Mouse (Mus musculus) left cerebral cortex, postnatal 10 days (tissue): ENCODE measurements around the gene Hnf1a. TPM values are rescaled to one million over a fixed set of nuclear protein-coding genes. Genes with fewer than 3 reads are reported as not detected.
"Not testable (repeated sequence)": the region's sequence is repeated elsewhere in the genome, so short reads cannot be mapped to it uniquely, and the experiment has no call there.

ENCODE experiments used
- DNase-seq, 2 experiments: peaks; one replicate each; pipeline ENCODE4 v3.0.0; 2021 to 2022; ENCODE audit warnings: low spot score in 2 of 2, mixed read lengths in 1 of 2; ENCODE audit errors: extremely low spot score in 1 of 2
- intact Hi-C: fragments of 180-260 bp; cut with DNase I; formaldehyde crosslinking; loops from one replicate; pipeline ENCODE4 v1.15.1; 2025
- total RNA-seq, 2 experiments: library from RNA; stranded (reverse); gene quantifications; 2 replicates each; pipeline ENCODE4 v1.2.3; 2021

The Hnf1a gene
- total RNA-seq, 2 experiments from 2014 or later = not detected

DNA sequence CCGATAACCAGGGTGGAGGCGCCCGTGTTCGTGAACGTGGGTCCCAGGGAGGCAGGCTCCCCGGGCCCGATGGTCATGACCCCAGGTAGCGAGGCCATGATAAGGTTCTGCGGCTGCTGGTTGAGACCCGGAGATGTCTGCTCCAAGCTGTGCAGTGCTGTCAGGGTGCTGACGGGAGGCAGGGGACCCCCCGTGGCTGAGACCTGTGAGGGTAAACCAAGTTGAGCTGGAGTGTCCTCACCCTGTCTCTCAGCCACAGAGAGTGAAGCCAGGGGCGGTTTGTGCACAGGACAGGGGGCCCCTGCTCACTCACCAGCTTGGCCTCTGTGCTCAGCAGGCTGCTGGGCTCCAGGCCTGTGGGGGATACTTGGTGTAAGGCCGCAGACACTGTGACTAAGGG is 17.6 kb downstream of the Hnf1a start:
- DNase-seq = no peak

DNA sequence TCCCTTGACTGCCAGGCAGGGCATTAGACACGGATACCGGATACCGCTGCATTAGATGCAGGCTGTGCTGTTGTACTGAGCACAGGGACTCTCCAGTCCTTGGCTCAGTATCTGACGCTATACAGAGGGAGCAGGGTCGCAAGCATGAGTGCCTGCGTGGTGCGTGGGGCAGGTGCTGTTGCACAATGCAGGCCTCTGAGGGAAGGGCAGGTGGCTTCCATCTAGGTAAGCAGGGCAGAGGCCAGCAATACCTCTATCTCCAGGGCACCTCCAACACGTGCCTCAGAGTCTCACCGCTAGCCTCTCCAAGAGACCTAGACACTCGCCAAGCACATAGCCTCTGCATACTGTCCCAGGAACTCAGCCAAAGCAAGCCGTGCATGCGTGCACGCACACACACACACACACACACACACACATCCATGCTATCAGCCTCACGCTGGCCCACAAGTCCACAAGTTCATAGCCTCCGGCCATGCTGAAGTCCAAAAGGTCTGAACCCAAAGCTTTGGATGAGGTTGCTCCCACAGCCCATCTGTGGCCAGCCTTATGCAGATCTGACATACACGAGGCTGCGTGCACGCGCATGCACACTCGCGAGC is 19.5 kb downstream of the Hnf1a start:
- DNase-seq = no peak

More for the DNA sequence above, 17.6 kb downstream of the Hnf1a start:
- intact Hi-C loops = no loop called here

DNA sequence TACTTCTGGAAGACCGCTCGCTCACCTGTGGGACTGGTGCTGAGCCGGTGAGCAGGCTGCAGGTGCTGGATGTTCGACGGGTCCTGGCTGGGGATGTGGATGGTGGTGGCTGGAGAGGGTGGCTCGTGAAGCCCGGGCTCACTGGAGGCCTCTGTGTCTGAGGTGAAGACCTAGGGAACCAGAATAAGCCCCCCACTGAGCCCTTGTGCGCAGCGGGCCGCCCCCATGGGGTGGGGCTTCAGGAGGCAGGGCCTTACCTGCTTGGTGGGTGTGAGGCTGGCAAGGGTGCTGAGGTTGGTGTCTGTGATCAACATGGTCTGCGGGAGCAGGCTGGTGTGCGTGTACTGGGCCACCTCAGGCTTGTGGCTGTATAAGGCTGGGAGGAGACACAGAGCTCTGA is 20.2 kb downstream of the Hnf1a start:
- intact Hi-C loops = no loop called here
- no peak for DNase-seq

More for the DNA sequence above, 19.5 kb downstream of the Hnf1a start:
- intact Hi-C loops = no loop called here

DNA sequence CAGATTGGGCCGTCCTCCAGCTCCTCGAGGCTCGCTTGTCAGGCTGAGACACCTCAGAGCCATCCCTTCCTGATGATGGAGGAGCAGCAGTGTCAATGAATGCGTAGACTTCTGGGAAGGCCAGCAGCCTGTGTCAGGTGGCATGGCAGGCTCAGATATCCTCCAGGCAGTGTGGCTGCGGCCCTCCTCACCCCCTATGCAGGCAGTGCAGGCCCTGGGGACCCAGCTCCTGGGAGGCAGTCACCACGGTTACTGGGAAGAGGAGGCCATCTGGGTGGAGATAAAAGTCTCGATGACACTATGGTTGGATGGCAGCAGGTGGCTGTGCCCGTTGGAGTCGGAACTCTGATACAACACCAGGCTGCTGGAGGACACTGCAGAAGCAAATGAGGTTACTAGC is 21.1 kb downstream of the Hnf1a start:
- intact Hi-C loops = no loop called here
- no peak for DNase-seq

DNA sequence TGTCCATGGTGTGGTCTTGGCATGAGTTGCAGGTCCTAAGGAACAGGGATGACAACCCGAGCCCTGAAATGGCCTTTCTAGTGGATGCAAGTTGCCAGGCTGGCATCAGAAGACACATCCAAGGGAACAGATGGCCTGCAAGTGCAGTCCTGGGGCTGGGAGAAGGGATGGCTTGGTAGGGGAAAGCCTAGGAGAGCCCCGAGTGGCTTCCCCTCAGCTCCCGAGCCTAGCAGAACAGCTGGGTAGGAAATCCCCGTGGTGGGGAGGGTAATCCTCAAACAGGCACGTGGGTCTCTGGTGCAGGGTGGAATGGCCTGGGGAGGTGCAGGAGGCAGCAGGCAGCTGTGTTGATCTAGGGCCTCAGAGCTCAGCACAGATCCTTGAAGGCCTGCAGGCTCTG is 21.6 kb downstream of the Hnf1a start:
- DNase-seq = no peak
- intact Hi-C loops = no loop called here

DNA sequence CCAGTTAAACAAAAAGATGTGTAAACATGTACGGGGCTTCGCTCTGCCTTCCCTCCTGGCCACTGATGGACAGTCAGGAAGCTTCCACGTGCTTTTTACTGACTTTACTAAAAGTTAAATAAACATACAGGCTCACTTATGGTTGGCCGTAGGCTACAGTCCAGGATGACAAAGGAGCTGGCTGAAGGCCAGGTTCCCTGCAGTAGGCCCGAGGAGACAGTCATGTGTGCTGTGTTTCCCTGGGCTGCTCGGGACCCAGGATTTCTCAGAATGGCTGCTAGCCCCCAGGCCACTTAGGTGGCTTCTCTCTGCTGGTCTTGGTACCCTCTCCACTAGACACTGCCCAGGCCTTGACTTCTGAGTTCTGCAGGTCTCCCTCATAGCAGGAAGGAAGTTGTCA is 22.0 kb downstream of the Hnf1a start:
- peak in 1 of 2 experiments; percentile 83 for DNase-seq
- intact Hi-C loops = no loop called here

DNA sequence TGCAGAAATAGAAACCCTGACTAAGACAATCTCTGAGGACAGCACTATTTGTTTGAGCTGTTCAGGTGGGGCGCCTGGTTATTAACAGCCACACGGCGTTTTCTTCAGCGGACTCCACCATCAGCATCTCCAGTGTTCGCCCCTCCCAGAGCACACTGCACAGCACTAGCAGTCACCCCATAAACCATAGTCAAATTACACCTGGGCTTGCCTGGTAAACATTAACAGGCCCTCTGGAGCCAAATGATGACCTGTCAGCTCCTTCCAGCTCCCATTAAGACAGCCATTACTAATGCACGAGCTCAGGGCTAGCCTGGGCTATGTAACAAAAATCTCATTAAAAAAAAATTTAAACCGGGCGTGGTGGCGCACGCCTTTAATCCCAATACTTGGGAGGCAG is 25.8 kb downstream of the Hnf1a start:
- DNase-seq = no peak
- intact Hi-C loops = no loop called here

DNA sequence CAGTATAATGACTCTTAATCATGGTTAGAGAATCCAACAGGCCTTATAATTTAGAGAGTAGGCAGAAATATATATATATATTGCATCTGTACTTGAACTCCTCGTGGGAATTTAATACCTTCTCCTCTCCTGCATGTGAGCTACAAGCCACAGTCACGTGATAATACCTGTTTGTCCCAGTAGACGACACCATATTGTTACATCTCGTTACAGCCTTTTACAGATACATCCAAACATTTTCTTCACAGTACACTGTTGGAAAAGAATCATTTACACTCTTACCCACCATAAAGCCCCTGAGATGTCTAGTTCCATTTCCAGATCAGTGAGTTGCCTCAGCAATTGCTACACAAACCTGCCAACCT is 28.1 kb downstream of the Hnf1a start:
- DNase-seq = no peak
- intact Hi-C loops = no loop called here

DNA sequence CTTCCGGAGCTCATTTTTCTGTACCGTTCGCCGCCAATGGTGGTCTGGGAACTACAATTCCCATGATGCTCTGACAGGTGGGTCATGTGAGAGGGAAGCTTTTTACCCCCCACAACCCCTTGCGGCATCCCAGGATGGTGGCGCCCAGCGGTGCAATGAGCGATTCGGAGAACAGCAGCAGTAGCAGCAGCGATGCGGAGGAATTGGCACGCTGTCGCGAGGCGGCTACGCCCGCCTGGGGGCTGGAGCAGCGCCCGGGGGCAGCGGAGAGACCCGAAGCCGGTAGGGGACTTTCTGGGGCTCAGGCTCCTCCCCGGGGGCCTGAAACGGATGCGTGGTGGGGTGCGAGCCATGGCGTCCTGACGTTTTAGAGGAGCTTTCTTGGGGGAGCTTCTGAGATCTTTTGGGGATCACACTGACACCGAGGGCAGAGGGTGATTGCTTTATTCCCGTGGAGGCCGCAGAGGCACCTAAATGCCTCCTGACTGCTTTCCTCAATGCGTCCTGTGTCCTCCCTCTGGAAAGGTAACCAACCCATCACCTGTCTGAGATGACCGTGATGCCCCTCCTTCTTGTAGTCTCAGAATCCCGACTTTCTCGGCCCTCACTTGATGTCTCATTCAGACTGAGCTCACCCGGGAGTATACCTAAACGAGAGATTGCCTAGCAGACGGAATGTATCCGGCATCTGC is 28.7 kb downstream of the Hnf1a start, which contains the start of gene 2210016L21Rik:
TSS of gene 2210016L21Rik (plus strand) at position 85 of the 692 bp plus-strand sequence.
- intact Hi-C loops = no loop called here
- DNase-seq = peak; percentile 87 to 91

DNA sequence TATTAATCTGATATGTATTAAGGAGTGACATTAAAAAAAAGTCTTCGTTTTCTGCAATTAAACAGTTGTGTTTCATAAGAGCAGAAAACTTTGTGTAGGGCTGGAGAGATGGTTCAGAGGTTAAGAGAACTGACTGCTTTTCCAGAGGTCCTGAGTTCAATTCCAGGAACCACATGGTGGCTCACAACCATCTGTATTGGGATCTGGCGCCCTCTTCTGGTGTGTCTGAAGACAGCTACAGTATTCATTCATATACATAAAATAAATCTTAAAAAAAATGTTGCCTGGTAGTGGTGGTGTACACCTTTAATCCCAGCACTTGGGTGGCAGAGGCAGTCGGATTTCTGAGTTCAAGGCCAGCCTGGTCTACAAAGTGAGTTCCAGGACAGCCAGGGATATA is 29.8 kb downstream of the Hnf1a start:
- intact Hi-C loops, DNase-seq: not testable (repeated sequence)

DNA sequence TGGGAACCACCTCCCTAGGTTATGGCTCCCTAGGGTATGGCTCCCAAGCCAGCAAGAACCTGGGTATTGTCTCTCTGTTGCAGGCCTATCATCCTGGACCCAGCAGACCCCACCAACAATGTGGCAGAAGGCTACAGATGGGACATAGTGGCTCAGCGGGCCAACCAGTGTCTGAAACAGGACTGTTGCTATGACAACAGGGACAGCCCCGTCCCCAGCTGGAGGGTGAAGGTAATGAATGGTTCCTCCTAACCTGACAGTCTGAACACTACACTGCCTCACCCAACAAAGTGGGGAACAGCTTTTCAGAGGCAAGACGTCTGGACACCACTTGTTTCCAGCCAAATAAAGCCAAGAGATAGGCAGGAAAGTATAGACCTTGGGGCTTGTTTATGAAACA is 35.1 kb downstream of the Hnf1a start:
- intact Hi-C loops = no loop called here

DNA sequence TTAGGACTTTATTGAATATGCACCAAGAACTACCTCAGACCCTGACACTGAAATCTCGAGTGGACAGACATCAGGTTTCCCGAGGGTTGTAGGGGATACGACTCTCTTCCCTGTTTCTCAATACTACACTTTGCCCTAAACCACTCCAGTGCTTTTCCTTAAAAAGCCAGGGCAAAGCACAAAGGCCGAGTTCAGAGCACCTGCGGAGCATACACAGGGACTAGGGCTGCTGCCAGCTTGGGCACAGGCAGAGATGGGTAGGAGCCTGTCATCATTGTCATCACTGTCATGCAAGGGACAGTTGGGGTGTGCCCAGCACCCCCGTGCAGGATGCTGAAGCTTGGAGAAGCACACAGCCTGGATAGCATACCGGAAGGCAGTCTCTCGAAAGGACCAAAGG is 37.7 kb downstream of the Hnf1a start:
- no peak for DNase-seq
- intact Hi-C loops = no loop called here

More for the DNA sequence above, 35.1 kb downstream of the Hnf1a start:
- DNase-seq = no peak

DNA sequence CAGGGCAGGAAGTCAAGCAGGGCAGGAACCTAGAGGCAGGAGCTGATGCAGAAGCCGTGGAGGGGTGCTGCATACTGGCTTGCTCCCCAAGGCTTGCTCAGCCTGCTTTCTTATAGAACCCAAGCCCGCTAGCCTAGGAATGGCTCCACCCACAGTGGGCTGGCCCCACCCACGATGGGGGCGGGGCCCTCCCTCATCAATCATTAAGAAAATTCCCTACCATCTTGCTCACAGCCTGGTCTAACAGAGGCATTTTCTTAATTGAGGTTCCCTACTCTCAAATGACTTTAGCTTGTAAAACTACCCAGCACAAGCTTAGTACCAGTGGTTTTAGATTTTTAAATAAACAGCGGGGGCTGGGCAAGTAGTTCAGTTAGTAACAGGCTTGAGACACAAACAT is 39.3 kb downstream of the Hnf1a start:
- no peak for DNase-seq
- intact Hi-C loops = no loop called here

DNA sequence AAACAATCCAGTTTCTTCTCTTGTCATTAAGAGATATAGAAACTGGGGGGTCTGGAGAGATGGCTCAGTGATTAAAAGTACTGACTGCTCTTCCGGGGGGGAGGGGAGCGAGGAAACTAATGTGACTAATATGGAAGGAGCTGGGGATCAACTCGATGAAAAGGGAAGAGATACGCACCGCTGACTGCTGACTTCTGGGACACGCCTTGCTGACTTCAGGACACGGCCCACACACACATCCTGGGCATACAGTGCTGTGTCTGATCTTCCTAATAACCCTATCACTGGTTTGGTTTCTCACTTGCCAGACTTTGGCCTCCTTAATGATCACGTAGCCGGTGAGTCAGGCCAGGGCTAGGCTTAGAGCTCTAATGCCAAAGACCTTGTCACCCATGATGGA is 44.1 kb downstream of the Hnf1a start:
- intact Hi-C loops = no loop called here
- no peak for DNase-seq

DNA sequence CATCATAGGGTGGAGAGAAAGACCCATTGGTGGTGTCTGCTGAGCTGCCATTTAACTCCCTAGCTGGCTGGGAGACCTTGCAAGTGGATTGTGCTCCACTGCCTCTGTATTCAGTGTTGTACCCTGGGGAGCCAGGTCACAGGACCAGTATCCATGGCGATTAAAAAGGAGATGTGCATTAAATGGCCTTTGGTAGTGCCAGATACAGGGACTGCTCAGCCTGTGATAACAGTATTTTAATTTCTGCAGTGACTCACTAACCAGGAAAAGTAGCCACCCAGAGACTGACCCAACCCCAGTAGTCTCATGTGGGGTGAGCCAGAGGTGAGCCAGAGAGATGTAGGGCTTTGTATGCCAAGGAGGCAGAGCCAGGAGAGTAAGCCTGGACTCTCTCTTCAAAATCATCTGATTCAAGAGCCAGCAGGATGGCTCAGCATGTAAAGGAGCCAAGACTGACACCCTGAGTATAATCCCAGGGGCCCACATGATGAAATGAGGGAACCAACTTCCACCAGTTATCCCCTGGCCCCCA is 44.7 kb downstream of the Hnf1a start:
- DNase-seq = no peak
- intact Hi-C loops = no loop called here

DNA sequence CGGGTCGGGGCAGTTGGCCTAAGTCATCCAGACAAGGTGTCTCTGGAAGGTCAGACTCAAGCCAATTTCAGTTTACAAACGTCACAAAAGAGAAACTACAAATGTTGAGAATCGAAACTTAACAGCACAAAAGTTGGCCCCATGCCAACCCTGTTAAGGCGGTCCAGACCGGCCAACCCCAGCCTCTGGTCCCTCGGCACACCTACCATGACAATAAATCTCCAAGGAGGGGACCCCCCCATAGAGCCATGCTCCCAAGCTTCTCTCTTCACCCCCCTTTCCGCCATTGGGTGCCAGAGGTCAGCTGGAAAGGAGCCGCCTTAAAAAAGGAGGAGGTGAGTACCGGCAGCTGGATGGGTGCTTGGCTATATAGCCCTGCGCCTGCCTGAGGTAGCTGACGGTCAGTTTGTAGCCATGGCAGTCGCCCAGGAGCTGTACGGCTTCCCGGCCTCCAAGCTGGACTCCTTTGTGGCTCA is 47.9 kb downstream of the Hnf1a start, which contains the start of gene Oasl1:
TSS of gene Oasl1 (plus strand) at position 243 of the 476 bp plus-strand sequence.
- peak in 1 of 2 experiments; percentile 57 for DNase-seq

DNA sequence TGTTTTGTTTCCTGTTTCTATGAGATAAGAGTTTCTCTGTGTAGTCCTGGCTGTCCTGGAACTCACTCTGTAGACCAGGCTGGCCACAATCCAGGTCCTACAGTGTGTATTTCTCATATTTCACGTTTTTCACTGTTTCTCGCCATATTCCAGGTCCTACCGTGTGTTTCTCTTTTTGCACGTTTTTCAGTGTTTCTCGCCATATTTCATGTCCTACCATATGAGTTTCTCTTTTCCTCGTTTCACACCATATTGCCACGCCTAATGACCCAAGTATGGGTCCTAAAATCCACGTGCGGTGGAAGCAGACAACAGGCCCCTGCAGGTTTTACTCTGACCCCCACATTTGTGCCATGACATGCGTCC is 48.5 kb downstream of the Hnf1a start:
- intact Hi-C loops = no loop called here
- DNase-seq = no peak

More for the DNA sequence above, 47.9 kb downstream of the Hnf1a start, which contains the start of gene Oasl1:
- intact Hi-C loops = no loop called here

DNA sequence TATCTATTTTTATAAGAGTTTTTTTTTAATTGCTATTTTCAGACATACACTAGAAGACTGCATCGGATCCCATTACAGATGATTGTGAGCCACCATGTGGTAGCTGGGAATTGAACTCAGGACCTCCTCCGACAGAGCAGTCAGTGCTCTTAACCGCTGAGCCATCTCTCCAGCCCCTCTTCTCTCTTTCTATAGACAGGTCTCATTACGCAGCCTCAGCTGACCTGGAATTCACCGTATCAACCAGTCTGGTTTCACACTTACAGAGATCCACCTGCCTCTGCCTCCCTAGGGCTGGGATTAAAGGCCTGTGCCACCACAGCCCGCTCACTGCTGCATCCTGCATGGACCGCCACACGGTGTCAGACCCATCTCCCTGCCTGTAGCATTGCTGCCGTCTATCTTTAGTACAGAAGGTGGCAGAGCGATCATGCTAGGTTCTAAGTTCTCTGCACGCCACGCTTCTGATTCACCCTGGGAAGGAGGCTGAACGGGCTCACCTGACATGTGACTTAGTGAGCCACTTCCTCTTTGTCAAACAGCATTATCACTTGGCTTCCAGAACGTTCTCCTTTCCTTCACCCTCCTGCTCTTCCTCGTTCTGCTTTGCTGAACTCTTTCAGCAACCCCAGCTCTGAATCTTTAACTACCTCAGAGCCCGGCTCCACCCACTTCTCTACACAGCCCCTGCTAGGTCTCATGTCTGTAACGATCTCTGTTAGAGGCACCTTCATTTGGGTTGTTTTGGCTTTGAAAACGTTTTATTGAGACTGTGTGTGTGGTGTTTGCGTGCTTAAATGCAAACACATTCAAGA is 49.1 kb downstream of the Hnf1a start:
- intact Hi-C loops = no loop called here
- DNase-seq = no peak

DNA sequence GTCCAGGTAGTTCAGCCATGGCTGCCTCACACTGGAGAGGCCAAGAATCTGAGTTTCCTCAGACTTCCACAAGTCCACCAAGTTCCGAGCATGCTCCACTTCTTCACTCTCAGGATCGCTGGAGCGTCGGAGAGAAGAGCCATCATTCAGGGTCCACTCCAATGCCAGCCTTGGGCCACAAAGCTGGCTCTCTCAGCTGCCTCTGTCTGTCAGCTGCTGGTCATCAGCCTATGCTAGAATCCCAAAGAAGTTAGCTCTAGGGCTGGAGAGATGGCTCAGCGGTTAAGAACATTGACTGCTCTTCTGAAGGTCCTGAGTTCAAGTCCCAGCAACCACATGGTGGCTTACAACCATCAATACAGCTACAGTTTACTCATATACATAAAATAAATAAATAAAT is 53.5 kb downstream of the Hnf1a start:
- DNase-seq, intact Hi-C loops: not testable (repeated sequence)
